Mouse (Mus musculus): ENCODE measurements around the gene Cx3cl1.

- TF ChIP-seq CTCF (IDR thresholded peaks at IDR 0.05; ENCODE audit: insufficient read depth, low read length) (no peak), POLR2A (IDR thresholded peaks at IDR 0.05; ENCODE audit: borderline replicate concordance, extremely low read depth, low read depth, low read length) (no peak)
These were observed 7.2 kb downstream of the Cx3cl1 start for GRCm38 (mm10) chr8:94778895-94779533.

Data from lung, adult 2 months (tissue).